Mouse (Mus musculus) embryonic facial prominence, embryonic 15.5 days (tissue): ENCODE results near the gene Lcor. TPM values are rescaled to one million over a fixed set of nuclear protein-coding genes. Genes with fewer than 3 reads are reported as not detected.

Experiments
- ATAC-seq: fragments of 200-750 bp; cut with Nextera tagmentation; 2 replicates; pipeline ENCODE4 v1.8.0; 2017; ENCODE audit warnings: low read depth, moderate TSS enrichment; ENCODE audit not compliant: insufficient number of reproducible peaks, low FRiP score, low TSS enrichment
- H3K27ac ChIP-seq: fragments of 300-500 bp; sonication (generic); replicated peaks from 2 replicates; pipeline ENCODE4 v1.5.1; 2015; ENCODE audit warnings: mild to moderate bottlenecking, inconsistent platforms
- H3K27me3 ChIP-seq: fragments of 300-500 bp; sonication (generic); 2 replicates; pipeline ENCODE4 v1.6.1; 2015; ENCODE audit warnings: inconsistent platforms
- H3K36me3 ChIP-seq: fragments of 300-500 bp; sonication (generic); 2 replicates; pipeline ENCODE4 v1.6.1; 2015; ENCODE audit warnings: mild to moderate bottlenecking, inconsistent platforms
- H3K4me1 ChIP-seq: fragments of 300-500 bp; sonication (generic); 2 replicates; pipeline ENCODE4 v1.6.1; 2015; ENCODE audit warnings: inconsistent platforms
- H3K4me2 ChIP-seq: fragments of 300-500 bp; sonication (generic); replicated peaks from 2 replicates; pipeline ENCODE4 v1.6.1; 2015; ENCODE audit warnings: mild to moderate bottlenecking, inconsistent platforms
- H3K4me3 ChIP-seq: fragments of 300-500 bp; sonication (generic); replicated peaks from 2 replicates; pipeline ENCODE4 v1.5.1; 2015; ENCODE audit warnings: mild to moderate bottlenecking, inconsistent platforms
- H3K9ac ChIP-seq: fragments of 300-500 bp; sonication (generic); 2 replicates; pipeline ENCODE4 v1.6.1; 2015; ENCODE audit warnings: inconsistent platforms
- H3K9me3 ChIP-seq: fragments of 300-500 bp; sonication (generic); replicated peaks from 2 replicates; pipeline ENCODE4 v1.6.1; 2016; ENCODE audit warnings: inconsistent platforms
- WGBS: fragments of 180-500 bp; shearing (Covaris S2); methylation state at CpG from one replicate; pipeline ENCODE4 v1.1.7; 2015; 5-methylcytosine and 5-hydroxymethylcytosine counted together
- polyA plus RNA-seq: library from polyadenylated mRNA; unstranded; fragments of >200 nt; fragmentation: Nextera tagmentation; extraction: Ambion mirVana; gene quantifications from 2 replicates; pipeline ENCODE4 v1.2.1, GENCODE M21; 2015

Lcor gene
- polyA plus RNA-seq, 1 experiment from 2014 or later = 10.0 TPM

DNA sequence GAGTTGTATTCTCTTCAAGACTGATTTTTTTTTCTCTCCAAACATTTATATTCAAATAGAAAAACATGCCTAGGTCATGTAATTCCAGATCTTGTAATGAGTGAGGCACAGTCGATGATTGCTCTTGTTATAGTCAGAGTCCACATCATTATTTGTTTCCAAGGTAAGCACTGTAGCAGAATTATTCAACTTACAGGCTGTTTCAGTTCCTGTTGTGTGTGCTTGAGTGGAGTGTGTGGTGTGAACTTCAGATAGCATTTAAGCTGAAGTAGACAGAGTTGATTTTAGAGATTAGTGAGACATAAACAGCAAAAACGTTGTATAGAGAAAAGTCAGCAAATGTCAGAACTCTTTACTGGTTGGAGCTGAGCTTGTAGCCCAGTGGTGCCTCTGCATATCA lies 86.4 kb downstream of the Lcor start:
- no peak for ATAC-seq
- Histone ChIP-seq H3K4me3 (no peak overlapping the region), H3K36me3 (no peaks in the 10 kb centered on the region), H3K9me3 (no peaks in the 10 kb centered on the region), H3K27ac (no peak overlapping the region), H3K9ac (no peak overlapping the region), H3K27me3 (no peaks in the 10 kb centered on the region), H3K4me1 (no peaks in the 10 kb centered on the region), H3K4me2 (no peak overlapping the region)
- 72% methylated on average over 2 of the region's 2 CpGs for WGBS

DNA sequence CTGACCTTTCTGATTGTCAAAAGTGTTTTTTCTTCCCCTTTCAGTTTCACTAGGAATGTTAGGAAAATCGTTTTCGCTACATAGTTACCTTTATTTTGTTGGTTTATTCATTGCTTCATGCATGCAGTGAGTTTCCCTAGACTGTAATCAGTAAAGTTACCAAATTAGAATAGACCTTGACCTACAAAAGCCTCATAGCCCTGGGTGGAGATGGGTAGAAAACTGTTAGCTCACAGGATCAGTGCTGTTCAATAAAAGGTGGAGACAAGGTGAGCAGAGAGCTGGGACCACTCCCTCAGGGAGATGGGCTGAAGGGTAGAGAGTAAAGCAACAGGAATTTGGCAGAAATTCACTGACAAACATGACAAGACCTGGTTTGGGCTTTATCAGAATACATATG lies 91.3 kb downstream of the Lcor start:
- Histone ChIP-seq H3K9ac (no peak overlapping the region), H3K27me3 (no peaks in the 10 kb centered on the region), H3K4me3 (no peak overlapping the region), H3K4me1 (no peaks in the 10 kb centered on the region), H3K36me3 (no peaks in the 10 kb centered on the region), H3K27ac (no peak overlapping the region), H3K9me3 (no peaks in the 10 kb centered on the region), H3K4me2 (no peak overlapping the region)
- ATAC-seq = no peak
- 91% methylated on average over 2 of the region's 2 CpGs for WGBS

- Histone ChIP-seq H3K4me1 (no peaks in the 10 kb centered on the region), H3K27me3 (no peaks in the 10 kb centered on the region), H3K27ac (no peak overlapping the region), H3K4me3 (no peak overlapping the region), H3K4me2 (no peak overlapping the region), H3K36me3 (peaks cover 12% of the 10 kb centered on the region), H3K9me3 (no peaks in the 10 kb centered on the region), H3K9ac (no peak overlapping the region)
- no peak for ATAC-seq
These were observed 95.1 kb downstream of the Lcor start for GRCm38 (mm10) chr19:41577576-41577975.

DNA sequence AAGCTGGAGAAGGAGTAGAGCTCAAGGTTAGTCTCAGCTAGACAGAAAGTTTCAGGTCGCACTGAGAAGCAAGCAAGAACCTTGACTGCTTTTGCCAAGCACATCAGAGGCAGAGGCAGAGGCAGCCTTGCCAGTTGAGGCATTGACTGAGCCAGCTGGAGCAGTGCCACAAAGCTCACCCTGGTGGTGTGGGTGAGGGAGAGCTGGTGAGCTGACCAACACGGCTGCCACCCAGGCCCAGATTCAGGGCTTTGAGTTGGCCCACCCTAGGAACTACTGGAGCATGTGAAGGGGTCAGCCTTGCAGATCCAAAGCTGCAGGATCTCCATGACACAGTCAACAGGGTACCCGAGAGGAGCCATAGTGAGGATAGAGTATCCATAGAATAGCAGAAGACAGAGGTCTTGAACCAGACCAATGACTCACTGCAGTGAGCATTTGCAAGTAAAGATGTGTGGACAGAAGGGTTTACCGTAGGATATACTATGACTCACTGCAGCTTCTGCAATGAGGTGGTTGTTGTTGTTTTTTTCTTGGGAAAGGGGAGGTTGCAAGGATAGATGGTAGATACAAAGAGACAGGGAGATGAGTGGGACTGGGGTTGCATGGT lies 97.0 kb downstream of the Lcor start:
- Histone ChIP-seq H3K4me3 (no peak overlapping the region), H3K9ac (no peak overlapping the region), H3K27me3 (no peaks in the 10 kb centered on the region), H3K9me3 (no peaks in the 10 kb centered on the region), H3K27ac (no peak overlapping the region), H3K4me1 (no peaks in the 10 kb centered on the region), H3K36me3 (peaks cover 31% of the 10 kb centered on the region), H3K4me2 (no peak overlapping the region)
- ATAC-seq = no peak
- 89% methylated on average over 4 of the region's 4 CpGs for WGBS

DNA sequence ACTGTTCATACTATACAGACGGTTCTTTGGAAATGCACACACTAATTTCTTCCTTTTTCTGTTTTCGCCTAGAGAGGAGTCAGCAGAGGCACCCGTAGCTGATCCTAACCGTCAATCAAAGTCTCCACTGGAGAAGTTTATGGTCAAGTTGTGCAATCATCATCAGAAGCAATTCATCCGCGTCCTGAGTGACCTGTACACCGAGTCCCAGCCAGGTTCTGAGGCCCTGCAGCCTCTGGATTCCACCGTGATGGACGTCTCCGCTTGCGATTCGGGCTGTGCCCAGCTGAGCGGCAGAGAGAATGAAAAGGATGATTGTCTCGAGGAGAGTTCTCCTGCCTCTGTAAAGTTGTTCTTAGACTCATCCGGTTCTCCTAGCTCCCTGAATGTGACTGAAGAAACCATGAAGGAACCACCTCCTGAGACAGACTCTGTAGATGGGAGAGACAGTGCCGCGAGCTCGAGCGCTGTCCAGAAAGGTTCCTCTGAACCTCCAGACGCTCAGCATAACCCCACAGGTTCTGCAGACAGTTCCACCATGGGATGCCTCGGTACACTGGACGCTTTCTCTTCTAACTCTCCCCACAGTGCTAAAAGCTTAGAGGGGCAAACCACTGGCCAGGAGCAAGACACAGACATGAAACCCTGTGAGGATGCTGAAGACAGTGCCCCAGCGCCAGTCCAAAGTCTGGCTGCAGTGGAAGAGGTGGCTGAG lies 99.4 kb downstream of the Lcor start, which contains the start of gene Gm340:
Gm340 (plus strand) TSS at position 665 of the 715 bp plus-strand sequence.
- no peaks in the 10 kb centered on the region for H3K27me3 ChIP-seq
- no peak within 1 kb of the TSS for H3K9ac ChIP-seq
- no peak within 1 kb of the TSS for H3K4me3 ChIP-seq
- no peak for ATAC-seq
- peaks cover 39% of the 10 kb centered on the region for H3K36me3 ChIP-seq
- H3K4me1 ChIP-seq = no peaks in the 10 kb centered on the region
- no peak within 1 kb of the TSS for H3K4me2 ChIP-seq
- H3K27ac ChIP-seq = no peak within 1 kb of the TSS
- H3K9me3 ChIP-seq = no peaks in the 10 kb centered on the region
- whole genome bisulfite sequencing = 90% methylated on average over 23 of the region's 23 CpGs

DNA sequence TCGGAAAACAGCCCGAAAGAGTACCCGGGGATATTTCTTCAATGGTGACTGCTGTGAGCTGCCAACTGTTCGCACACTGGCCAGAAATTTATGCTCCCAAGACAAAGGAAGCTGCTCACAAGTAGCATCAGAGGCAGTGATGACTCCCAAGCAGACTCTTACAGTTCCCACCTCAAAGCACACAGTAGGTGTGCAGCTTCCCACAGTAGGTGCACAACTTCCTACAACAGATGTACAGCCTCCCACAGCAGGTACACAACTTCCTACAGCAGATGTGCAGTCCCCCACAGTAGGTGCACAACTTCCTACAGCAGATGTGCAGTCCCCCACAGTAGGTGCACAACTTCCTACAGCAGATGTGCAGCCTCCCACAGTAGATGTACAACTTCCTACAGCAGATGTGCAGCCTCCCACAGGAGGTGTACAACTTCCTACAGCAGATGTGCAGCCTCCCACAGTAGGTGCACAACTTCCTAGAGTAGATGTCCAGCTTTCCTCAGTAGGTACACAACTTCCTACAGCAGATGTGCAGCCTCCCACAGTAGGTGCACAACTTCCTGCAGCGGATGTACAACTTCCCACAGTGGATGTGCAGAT lies 100.6 kb downstream of the Lcor start:
- no peak overlapping the region for H3K27ac ChIP-seq
- no peak for ATAC-seq
- no peak overlapping the region for H3K4me2 ChIP-seq
- H3K9me3 ChIP-seq = no peaks in the 10 kb centered on the region
- no peaks in the 10 kb centered on the region for H3K27me3 ChIP-seq
- H3K4me3 ChIP-seq = no peak overlapping the region
- 96% methylated on average over 5 of the region's 5 CpGs for WGBS
- H3K4me1 ChIP-seq = no peaks in the 10 kb centered on the region
- H3K9ac ChIP-seq = no peak overlapping the region
- H3K36me3 ChIP-seq = peaks cover 39% of the 10 kb centered on the region

DNA sequence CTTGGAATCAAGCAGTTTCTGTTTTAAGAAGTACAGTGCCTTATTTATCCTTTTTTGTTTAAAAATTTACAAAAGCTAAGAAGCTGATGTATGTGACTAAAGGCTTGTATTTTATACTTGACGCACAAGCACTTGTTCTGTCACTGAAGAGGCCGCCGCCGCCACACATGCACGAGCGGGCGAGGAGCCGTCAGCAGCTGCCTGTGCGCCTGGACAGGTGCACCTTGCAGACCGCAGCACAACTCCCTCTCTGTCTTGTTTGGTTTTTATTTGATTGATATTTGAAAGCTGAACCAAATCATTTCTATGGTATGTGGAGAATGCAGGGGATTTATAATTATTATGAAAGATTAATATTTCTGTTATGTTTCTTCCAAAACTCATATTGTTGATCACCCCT lies 104.3 kb downstream of the Lcor start:
- Histone ChIP-seq H3K4me2 (no peak overlapping the region), H3K9me3 (no peaks in the 10 kb centered on the region), H3K27me3 (no peaks in the 10 kb centered on the region), H3K36me3 (peaks cover 37% of the 10 kb centered on the region), H3K4me1 (no peaks in the 10 kb centered on the region), H3K4me3 (no peak overlapping the region), H3K9ac (no peak overlapping the region), H3K27ac (no peak overlapping the region)
- WGBS = 80% methylated on average over 10 of the region's 10 CpGs
- ATAC-seq = no peak

DNA sequence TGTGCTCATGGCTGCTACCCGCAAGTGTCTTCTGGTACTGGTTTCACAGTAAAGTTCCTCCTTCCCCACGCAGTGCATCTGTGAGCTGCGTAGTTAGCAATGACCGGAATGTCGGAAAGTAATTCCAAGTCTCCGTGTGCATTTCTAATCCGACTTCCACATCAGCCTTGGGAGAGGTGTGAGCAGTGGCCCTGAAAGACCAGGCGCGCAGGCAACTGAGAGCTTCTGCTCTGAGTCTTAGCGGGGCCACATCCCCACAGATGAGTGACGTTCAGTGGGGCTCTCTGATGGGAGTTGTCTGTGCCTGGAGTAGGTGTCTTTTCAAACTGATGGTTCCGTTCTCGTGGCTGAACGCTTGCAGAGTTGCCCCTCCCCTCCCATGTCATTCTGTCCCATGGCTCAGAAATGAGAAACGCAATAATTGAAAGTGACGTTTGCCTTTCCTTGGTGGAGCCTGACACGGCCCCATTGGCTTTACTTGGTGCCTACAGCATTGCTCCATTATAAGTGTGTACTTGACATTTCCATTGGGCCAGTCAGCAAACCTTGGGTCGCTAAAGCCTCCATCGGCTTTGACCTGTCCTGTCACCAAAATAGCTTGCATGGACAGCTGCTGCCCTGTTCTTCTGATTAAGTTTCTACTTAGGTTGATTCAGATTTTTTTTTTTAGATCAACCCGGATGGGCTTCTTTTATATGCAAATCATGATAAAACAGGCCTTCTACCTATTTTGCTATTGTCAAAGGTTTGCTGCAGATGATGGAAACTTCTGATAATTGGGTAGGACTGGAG lies 105.2 kb downstream of the Lcor start:
- no peak overlapping the region for H3K4me2 ChIP-seq
- H3K27me3 ChIP-seq = no peaks in the 10 kb centered on the region
- H3K36me3 ChIP-seq = peaks cover 28% of the 10 kb centered on the region
- no peak overlapping the region for H3K27ac ChIP-seq
- H3K9ac ChIP-seq = no peak overlapping the region
- ATAC-seq = no peak
- 87% methylated on average over 20 of the region's 20 CpGs for WGBS
- H3K4me1 ChIP-seq = no peaks in the 10 kb centered on the region
- H3K9me3 ChIP-seq = no peaks in the 10 kb centered on the region
- H3K4me3 ChIP-seq = no peak overlapping the region

DNA sequence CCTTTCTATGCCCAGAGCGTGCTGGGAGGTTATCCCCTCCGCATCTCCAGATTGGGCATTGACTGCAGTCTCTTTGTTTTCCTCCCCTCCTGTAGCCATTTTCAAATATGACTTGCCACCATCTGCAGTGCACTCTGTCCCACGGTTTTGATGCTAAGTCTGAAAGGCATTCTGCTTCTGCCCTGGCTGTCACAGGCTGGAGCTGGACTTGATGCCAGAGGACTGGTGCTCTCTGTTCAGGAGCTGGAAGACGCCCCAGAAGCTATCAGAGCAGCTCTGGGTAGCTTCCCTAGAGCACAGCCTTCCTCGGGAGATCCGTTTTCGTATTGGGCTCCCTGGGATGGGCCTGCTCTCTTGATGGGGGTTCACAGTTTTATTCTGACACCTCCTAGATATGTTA lies 106.6 kb downstream of the Lcor start:
- Histone ChIP-seq H3K4me2 (no peak overlapping the region), H3K4me3 (no peak overlapping the region), H3K27ac (no peak overlapping the region), H3K27me3 (no peaks in the 10 kb centered on the region), H3K9ac (no peak overlapping the region), H3K4me1 (no peaks in the 10 kb centered on the region), H3K9me3 (no peaks in the 10 kb centered on the region), H3K36me3 (peaks cover 14% of the 10 kb centered on the region)
- WGBS = 83% methylated on average over 7 of the region's 7 CpGs
- no peak for ATAC-seq

- H3K4me3 ChIP-seq = no peak overlapping the region
These were observed 107.2 kb downstream of the Lcor start for GRCm38 (mm10) chr19:41589681-41590080.

GRCm38 (mm10) chr19:41591808-41592207 lies 109.4 kb downstream of the Lcor start:
- Histone ChIP-seq H3K36me3 (peaks cover 3% of the 10 kb centered on the region; the same call in 1 of the 2 replicates), H3K9me3 (no peaks in the 10 kb centered on the region), H3K4me1 (no peaks in the 10 kb centered on the region), H3K4me3 (no peak overlapping the region), H3K27me3 (no peaks in the 10 kb centered on the region), H3K4me2 (no peak overlapping the region), H3K9ac (no peak overlapping the region), H3K27ac (no peak overlapping the region)
- WGBS = 70% methylated on average over 12 of the region's 12 CpGs
- no peak for ATAC-seq

More at GRCm38 (mm10) chr19:41589681-41590080, 107.2 kb downstream of the Lcor start:
- Histone ChIP-seq H3K27ac (no peak overlapping the region), H3K9ac (no peak overlapping the region), H3K4me1 (no peaks in the 10 kb centered on the region), H3K9me3 (no peaks in the 10 kb centered on the region), H3K27me3 (no peaks in the 10 kb centered on the region), H3K36me3 (peaks cover 8% of the 10 kb centered on the region; the same call in 1 of the 2 replicates), H3K4me2 (no peak overlapping the region)
- WGBS = 82% methylated on average over 8 of the region's 8 CpGs
- ATAC-seq = no peak
